Mouse (Mus musculus): ENCODE measurements around the gene Gtsf1. TPM values are rescaled to one million over a fixed set of nuclear protein-coding genes. Genes with fewer than 3 reads are reported as not detected.

Gene Gtsf1
- polyA plus RNA-seq, 1 experiment = 0.33 TPM

GRCm38 (mm10) chr15:103362950-103363349 is 67.3 kb downstream of the Gtsf1 start:
- TF ChIP-seq MAX (IDR thresholded peaks at IDR 0.05) (no peak), CEBPB (IDR thresholded peaks at IDR 0.05; ENCODE audit: low read depth) (no peak), MYOG (IDR thresholded peaks at IDR 0.05; ENCODE audit: control insufficient read depth, extremely low read depth, insufficient read length) (no peak), CTCF (IDR thresholded peaks at IDR 0.05; ENCODE audit: control insufficient read depth, insufficient read depth, insufficient read length) (no peak), USF1 (IDR thresholded peaks at IDR 0.05; ENCODE audit: low read depth) (no peak), MYOD1 (IDR thresholded peaks at IDR 0.05; ENCODE audit: control insufficient read depth, insufficient read length, low read depth) (no peak), FOSL1 (IDR thresholded peaks at IDR 0.05; ENCODE audit: insufficient read depth, low read length, poor library complexity, severe bottlenecking) (no peak)
- Histone ChIP-seq H3K4me3 (ENCODE audit: insufficient read depth, poor library complexity, severe bottlenecking) (no peak overlapping the region), H3K79me2 (ENCODE audit: control insufficient read depth, insufficient read depth) (peaks cover 93% of the 10 kb centered on the region), H3K79me3 (ENCODE audit: low read depth) (peaks cover 78% of the 10 kb centered on the region), H3K27me3 (ENCODE audit: control insufficient read depth, insufficient read depth, insufficient read length) (no peaks in the 10 kb centered on the region), H3K36me3 (ENCODE audit: control insufficient read depth, insufficient read depth) (peaks cover 51% of the 10 kb centered on the region), H3ac (ENCODE audit: control insufficient read depth, insufficient read length, low read depth) (no peak overlapping the region)

- H3K4me3 ChIP-seq (ENCODE audit: insufficient read depth, poor library complexity, severe bottlenecking) = no peak overlapping the region
- peaks cover 57% of the 10 kb centered on the region for H3K36me3 ChIP-seq (ENCODE audit: control insufficient read depth, insufficient read depth)
- peaks cover 97% of the 10 kb centered on the region for H3K79me2 ChIP-seq (ENCODE audit: control insufficient read depth, insufficient read depth)
- TF ChIP-seq MYOG (IDR thresholded peaks at IDR 0.05; ENCODE audit: control insufficient read depth, extremely low read depth, insufficient read length) = no peak
- no peak for TF ChIP-seq MYOD1 (IDR thresholded peaks at IDR 0.05; ENCODE audit: control insufficient read depth, insufficient read length, low read depth)
- TF ChIP-seq FOSL1 (IDR thresholded peaks at IDR 0.05; ENCODE audit: insufficient read depth, low read length, poor library complexity, severe bottlenecking) = no peak
- no peak for TF ChIP-seq USF1 (IDR thresholded peaks at IDR 0.05; ENCODE audit: low read depth)
- no peak for TF ChIP-seq CTCF (IDR thresholded peaks at IDR 0.05; ENCODE audit: control insufficient read depth, insufficient read depth, insufficient read length)
- TF ChIP-seq CEBPB (IDR thresholded peaks at IDR 0.05; ENCODE audit: low read depth) = no peak
- peaks cover 85% of the 10 kb centered on the region for H3K79me3 ChIP-seq (ENCODE audit: low read depth)
- no peaks in the 10 kb centered on the region for H3K27me3 ChIP-seq (ENCODE audit: control insufficient read depth, insufficient read depth, insufficient read length)
- no peak overlapping the region for H3ac ChIP-seq (ENCODE audit: control insufficient read depth, insufficient read length, low read depth)
Observed at GRCm38 (mm10) chr15:103362333-103362732, 67.9 kb downstream of the Gtsf1 start.

GRCm38 (mm10) chr15:103361269-103361668 is 69.0 kb downstream of the Gtsf1 start:
- Histone ChIP-seq H3K27me3 (ENCODE audit: control insufficient read depth, insufficient read depth, insufficient read length) (no peaks in the 10 kb centered on the region), H3K79me3 (ENCODE audit: low read depth) (peaks cover 90% of the 10 kb centered on the region), H3K36me3 (ENCODE audit: control insufficient read depth, insufficient read depth) (peaks cover 68% of the 10 kb centered on the region), H3K79me2 (ENCODE audit: control insufficient read depth, insufficient read depth) (peaks cover 99% of the 10 kb centered on the region), H3K4me3 (ENCODE audit: insufficient read depth, poor library complexity, severe bottlenecking) (no peak overlapping the region), H3ac (ENCODE audit: control insufficient read depth, insufficient read length, low read depth) (no peak overlapping the region)
- TF ChIP-seq MAX (IDR thresholded peaks at IDR 0.05) = no peak
- TF ChIP-seq MYOG (IDR thresholded peaks at IDR 0.05; ENCODE audit: control insufficient read depth, extremely low read depth, insufficient read length) = no peak
- TF ChIP-seq USF1 (IDR thresholded peaks at IDR 0.05; ENCODE audit: low read depth) = no peak
- no peak for TF ChIP-seq FOSL1 (IDR thresholded peaks at IDR 0.05; ENCODE audit: insufficient read depth, low read length, poor library complexity, severe bottlenecking)

- peaks cover 80% of the 10 kb centered on the region for H3K36me3 ChIP-seq (ENCODE audit: control insufficient read depth, insufficient read depth)
- peaks cover 90% of the 10 kb centered on the region for H3K79me2 ChIP-seq (ENCODE audit: control insufficient read depth, insufficient read depth)
- H3K4me3 ChIP-seq (ENCODE audit: insufficient read depth, poor library complexity, severe bottlenecking) = no peak overlapping the region
- TF ChIP-seq USF1 (IDR thresholded peaks at IDR 0.05; ENCODE audit: low read depth) (no peak), MAX (IDR thresholded peaks at IDR 0.05) (no peak), CTCF (IDR thresholded peaks at IDR 0.05; ENCODE audit: control insufficient read depth, insufficient read depth, insufficient read length) (no peak), MYOD1 (IDR thresholded peaks at IDR 0.05; ENCODE audit: control insufficient read depth, insufficient read length, low read depth) (no peak), MYOG (IDR thresholded peaks at IDR 0.05; ENCODE audit: control insufficient read depth, extremely low read depth, insufficient read length) (no peak), FOSL1 (IDR thresholded peaks at IDR 0.05; ENCODE audit: insufficient read depth, low read length, poor library complexity, severe bottlenecking) (no peak), CEBPB (IDR thresholded peaks at IDR 0.05; ENCODE audit: low read depth) (no peak)
- no peak overlapping the region for H3ac ChIP-seq (ENCODE audit: control insufficient read depth, insufficient read length, low read depth)
- no peaks in the 10 kb centered on the region for H3K27me3 ChIP-seq (ENCODE audit: control insufficient read depth, insufficient read depth, insufficient read length)
- peaks cover 78% of the 10 kb centered on the region for H3K79me3 ChIP-seq (ENCODE audit: low read depth)
Observed at GRCm38 (mm10) chr15:103359869-103360602, 70.2 kb downstream of the Gtsf1 start.

- Histone ChIP-seq H3K27me3 (ENCODE audit: control insufficient read depth, insufficient read depth, insufficient read length) (no peaks in the 10 kb centered on the region), H3K79me3 (ENCODE audit: low read depth) (peaks cover 69% of the 10 kb centered on the region), H3K4me3 (ENCODE audit: insufficient read depth, poor library complexity, severe bottlenecking) (no peak overlapping the region), H3ac (ENCODE audit: control insufficient read depth, insufficient read length, low read depth) (peak overlapping the region; percentile 14), H3K79me2 (ENCODE audit: control insufficient read depth, insufficient read depth) (peaks cover 81% of the 10 kb centered on the region), H3K36me3 (ENCODE audit: control insufficient read depth, insufficient read depth) (peaks cover 84% of the 10 kb centered on the region)
- no peak for TF ChIP-seq MYOG (IDR thresholded peaks at IDR 0.05; ENCODE audit: control insufficient read depth, extremely low read depth, insufficient read length)
- no peak for TF ChIP-seq USF1 (IDR thresholded peaks at IDR 0.05; ENCODE audit: low read depth)
- peak; percentile 59 for TF ChIP-seq MAX (IDR thresholded peaks at IDR 0.05)
- TF ChIP-seq FOSL1 (IDR thresholded peaks at IDR 0.05; ENCODE audit: insufficient read depth, low read length, poor library complexity, severe bottlenecking) = no peak
- TF ChIP-seq CEBPB (IDR thresholded peaks at IDR 0.05; ENCODE audit: low read depth) = no peak
- TF ChIP-seq CTCF (IDR thresholded peaks at IDR 0.05; ENCODE audit: control insufficient read depth, insufficient read depth, insufficient read length) = no peak
- TF ChIP-seq MYOD1 (IDR thresholded peaks at IDR 0.05; ENCODE audit: control insufficient read depth, insufficient read length, low read depth) = peak; percentile 92
Observed at GRCm38 (mm10) chr15:103359122-103359510, 71.2 kb downstream of the Gtsf1 start.
